Mouse (Mus musculus) liver, embryonic 11.5 days (tissue): ENCODE measurements around the gene Clec3b. TPM values are rescaled to one million over a fixed set of nuclear protein-coding genes. Genes with fewer than 3 reads are reported as not detected.

Source experiments
- ATAC-seq: fragments of 200-750 bp; cut with Nextera tagmentation; replicated peaks from 2 replicates; pipeline ENCODE4 v1.8.0; 2017; ENCODE audit warnings: moderate number of reproducible peaks, mild to moderate bottlenecking, moderate TSS enrichment, moderate library complexity; ENCODE audit not compliant: low FRiP score
- DNase-seq: peaks from one replicate; pipeline ENCODE4 v3.0.0-alpha.2; 2017; ENCODE audit warnings: low spot score
- H3K27ac ChIP-seq: fragments of 300-500 bp; sonication (generic); 2 replicates; pipeline ENCODE4 v1.5.1; 2014; ENCODE audit warnings: mild to moderate bottlenecking, low read depth, low read length, control low read depth
- H3K27me3 ChIP-seq: fragments of 300-500 bp; sonication (generic); replicated peaks from 2 replicates; pipeline ENCODE4 v1.6.1; 2014; ENCODE audit warnings: low read length, mixed read lengths; ENCODE audit not compliant: control insufficient read depth, insufficient read depth
- H3K36me3 ChIP-seq: fragments of 300-500 bp; sonication (generic); 2 replicates; pipeline ENCODE4 v1.6.1; 2014; ENCODE audit warnings: mild to moderate bottlenecking, low read length, moderate library complexity, mixed read lengths; ENCODE audit not compliant: control insufficient read depth, insufficient read depth
- H3K4me1 ChIP-seq: fragments of 300-500 bp; sonication (generic); replicated peaks from 2 replicates; pipeline ENCODE4 v1.6.1; 2014; ENCODE audit warnings: low read length, mixed read lengths; ENCODE audit not compliant: control insufficient read depth, insufficient read depth
- H3K4me2 ChIP-seq: fragments of 300-500 bp; sonication (generic); 2 replicates; pipeline ENCODE4 v1.6.1; 2014; ENCODE audit warnings: mild to moderate bottlenecking, control low read depth, moderate library complexity
- H3K4me3 ChIP-seq: fragments of 300-500 bp; sonication (generic); 2 replicates; pipeline ENCODE4 v1.5.1; 2014; ENCODE audit warnings: low read depth, low read length, control low read depth
- H3K9ac ChIP-seq: fragments of 300-500 bp; sonication (generic); 2 replicates; pipeline ENCODE4 v1.6.1; 2014; ENCODE audit warnings: low read depth, low read length, control low read depth
- H3K9me3 ChIP-seq: fragments of 300-500 bp; sonication (generic); 2 replicates; pipeline ENCODE4 v1.6.1; 2016; ENCODE audit warnings: low read length, inconsistent platforms, mixed read lengths; ENCODE audit not compliant: control insufficient read depth
- WGBS: fragments of 180-500 bp; shearing (Covaris S2); extraction: QIAGEN DNeasy Blood & Tissue Kit; methylation state at CpG from one replicate; pipeline ENCODE4 v1.1.7; 2014; 5-methylcytosine and 5-hydroxymethylcytosine counted together
- polyA plus RNA-seq: library from polyadenylated mRNA; unstranded; fragments of >200 nt; fragmentation: Nextera tagmentation; extraction: Ambion mirVana; gene quantifications from 2 replicates; pipeline ENCODE4 v1.2.1, GENCODE M21; 2014

The Clec3b gene
- polyA plus RNA-seq, 1 experiment from 2014 or later = not detected

- WGBS = 87% methylated on average over 1 of the region's 1 CpGs
Observed at GRCm38 (mm10) chr9:123115566-123115965, 35.2 kb upstream of the Clec3b start.

DNA sequence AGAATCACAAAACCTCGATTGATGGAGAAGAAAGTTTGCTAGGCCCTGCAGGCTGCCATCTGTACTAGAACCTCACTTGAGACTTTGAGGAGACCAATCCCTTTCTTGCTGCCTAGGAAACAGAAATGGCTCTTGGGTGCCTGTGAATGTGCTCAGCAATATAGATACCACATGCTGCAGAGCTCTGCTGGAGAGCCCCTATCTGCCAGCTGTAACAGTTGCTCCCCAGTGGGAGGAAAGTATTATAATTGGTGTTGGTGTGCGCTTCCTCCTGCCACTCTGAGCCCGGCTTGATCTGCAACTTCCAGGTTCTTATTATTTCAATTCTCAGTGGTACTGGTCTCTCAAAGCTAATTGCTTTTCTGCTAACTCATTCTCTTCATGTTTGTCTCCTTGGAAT, 27.7 kb upstream of the Clec3b start:
- Histone ChIP-seq H3K4me3 (no peak overlapping the region), H3K27ac (no peak overlapping the region), H3K9ac (no peak overlapping the region), H3K9me3 (no peaks in the 10 kb centered on the region), H3K27me3 (no peaks in the 10 kb centered on the region), H3K4me1 (peaks cover 13% of the 10 kb centered on the region), H3K4me2 (no peak overlapping the region), H3K36me3 (peaks cover 45% of the 10 kb centered on the region)
- 85% methylated on average over 3 of the region's 3 CpGs for WGBS
- no peak for ATAC-seq
- DNase-seq = no peak

More at GRCm38 (mm10) chr9:123115566-123115965, 35.2 kb upstream of the Clec3b start:
- no peaks in the 10 kb centered on the region for H3K9me3 ChIP-seq
- H3K4me1 ChIP-seq = peaks cover 15% of the 10 kb centered on the region
- no peak overlapping the region for H3K4me2 ChIP-seq
- H3K27ac ChIP-seq = no peak overlapping the region
- H3K4me3 ChIP-seq = no peak overlapping the region
- no peak for ATAC-seq
- no peak overlapping the region for H3K9ac ChIP-seq
- no peak for DNase-seq
- no peaks in the 10 kb centered on the region for H3K27me3 ChIP-seq
- peaks cover 21% of the 10 kb centered on the region for H3K36me3 ChIP-seq

- DNase-seq (no peak), ATAC-seq (peak; percentile 37; the same call in 1 of the 2 replicates)
- Histone ChIP-seq H3K4me1 (peaks cover 13% of the 10 kb centered on the region), H3K27me3 (no peaks in the 10 kb centered on the region), H3K36me3 (peaks cover 47% of the 10 kb centered on the region), H3K9ac (no peak overlapping the region), H3K27ac (peak overlapping the region; percentile 45), H3K4me3 (no peak overlapping the region), H3K9me3 (no peaks in the 10 kb centered on the region), H3K4me2 (peak overlapping the region; percentile 31)
- WGBS = 85% methylated on average over 6 of the region's 6 CpGs
Observed at GRCm38 (mm10) chr9:123123571-123124412, 27.0 kb upstream of the Clec3b start.

DNA sequence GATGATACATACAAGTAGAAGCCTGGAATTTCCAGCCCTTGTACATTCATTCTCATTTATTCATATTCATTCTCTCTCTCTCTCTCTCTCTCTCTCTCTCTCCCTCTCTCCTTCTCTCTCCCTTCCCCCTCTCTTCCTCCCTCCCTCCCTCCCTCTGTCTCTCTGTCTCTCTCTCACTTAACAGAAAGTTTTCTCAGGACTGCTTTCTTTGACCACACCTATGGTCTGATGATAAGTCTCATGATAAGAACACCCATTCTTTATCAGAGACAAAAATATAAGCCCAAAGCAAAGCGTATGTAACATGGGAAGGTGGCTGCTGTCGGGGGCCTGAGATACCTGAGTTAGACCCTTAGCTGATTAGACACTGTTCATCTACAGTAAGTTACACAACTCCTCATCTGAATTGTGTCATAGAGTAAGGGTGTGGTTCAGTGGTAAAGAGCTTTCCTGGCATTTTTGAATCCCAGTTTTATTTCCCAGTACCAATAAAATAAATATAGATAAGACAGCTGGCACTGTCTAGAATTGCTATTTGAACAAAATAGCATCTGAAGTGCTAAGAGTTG, 26.2 kb upstream of the Clec3b start:
- H3K9ac ChIP-seq = no peak overlapping the region
- 59% methylated on average over 2 of the region's 2 CpGs for WGBS
- H3K27ac ChIP-seq = peak overlapping the region; percentile 45; the same call in 1 of the 2 replicates
- H3K4me2 ChIP-seq = peak overlapping the region; percentile 31
- H3K36me3 ChIP-seq = peaks cover 40% of the 10 kb centered on the region
- no peaks in the 10 kb centered on the region for H3K9me3 ChIP-seq
- peak; percentile 67 for ATAC-seq
- H3K4me3 ChIP-seq = no peak overlapping the region
- no peaks in the 10 kb centered on the region for H3K27me3 ChIP-seq
- no peak for DNase-seq
- peaks cover 13% of the 10 kb centered on the region for H3K4me1 ChIP-seq

DNA sequence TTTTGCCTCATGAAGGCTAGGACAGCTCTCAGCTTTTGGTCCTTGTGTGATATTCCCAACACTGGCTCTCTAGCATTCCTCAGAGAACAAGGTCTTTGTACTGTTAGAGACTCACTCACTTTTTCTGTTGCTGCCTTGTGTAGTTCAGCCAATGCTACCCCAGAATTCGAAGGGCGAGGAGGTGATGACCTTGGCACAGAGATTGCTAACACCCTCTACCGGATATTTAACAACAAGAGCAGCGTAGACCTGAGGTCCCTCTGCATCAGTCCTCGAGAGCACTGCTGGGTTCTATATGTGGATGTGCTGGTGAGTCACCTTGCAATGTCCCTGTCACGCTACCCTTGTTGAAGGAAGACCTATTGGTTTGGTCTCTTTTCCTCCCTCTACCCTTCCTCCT, 23.1 kb upstream of the Clec3b start:
- no peak overlapping the region for H3K27ac ChIP-seq
- ATAC-seq = no peak
- peaks cover 50% of the 10 kb centered on the region for H3K36me3 ChIP-seq
- 95% methylated on average over 6 of the region's 6 CpGs for WGBS
- no peak overlapping the region for H3K4me3 ChIP-seq
- no peaks in the 10 kb centered on the region for H3K9me3 ChIP-seq
- H3K27me3 ChIP-seq = no peaks in the 10 kb centered on the region
- peaks cover 13% of the 10 kb centered on the region for H3K4me1 ChIP-seq
- no peak overlapping the region for H3K9ac ChIP-seq
- H3K4me2 ChIP-seq = no peak overlapping the region
- DNase-seq = no peak

DNA sequence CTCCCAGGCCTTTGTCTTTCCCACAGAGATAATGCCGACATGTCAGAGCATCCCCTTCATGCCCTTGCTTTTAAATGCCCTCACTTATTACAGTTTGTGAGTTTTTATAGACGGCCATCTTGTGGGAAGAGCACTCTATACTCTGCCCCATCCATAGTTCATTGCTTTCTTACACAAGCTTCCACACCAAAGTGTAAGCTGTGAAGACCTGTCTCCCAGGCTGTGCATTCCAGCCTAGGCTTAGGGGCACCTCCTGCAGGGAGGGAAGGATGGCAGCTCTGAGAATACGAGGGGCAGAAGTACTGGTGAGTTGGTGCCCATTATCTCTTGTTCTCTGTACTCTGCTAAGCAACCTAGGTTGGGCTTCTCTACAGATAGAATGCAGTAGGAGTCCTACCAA, 17.8 kb upstream of the Clec3b start:
- no peak overlapping the region for H3K27ac ChIP-seq
- H3K9ac ChIP-seq = no peak overlapping the region
- DNase-seq (no peak), ATAC-seq (no peak)
- WGBS = 85% methylated on average over 3 of the region's 3 CpGs
- H3K4me1 ChIP-seq = no peaks in the 10 kb centered on the region
- peaks cover 54% of the 10 kb centered on the region for H3K36me3 ChIP-seq
- H3K4me2 ChIP-seq = no peak overlapping the region
- H3K4me3 ChIP-seq = no peak overlapping the region
- no peaks in the 10 kb centered on the region for H3K27me3 ChIP-seq
- H3K9me3 ChIP-seq = no peaks in the 10 kb centered on the region

- no peak overlapping the region for H3K4me3 ChIP-seq
- no peaks in the 10 kb centered on the region for H3K9me3 ChIP-seq
- ATAC-seq (no peak), DNase-seq (no peak)
- H3K27ac ChIP-seq = no peak overlapping the region
- no peak overlapping the region for H3K9ac ChIP-seq
- WGBS = 86% methylated on average over 7 of the region's 7 CpGs
- H3K36me3 ChIP-seq = peaks cover 40% of the 10 kb centered on the region
- H3K27me3 ChIP-seq = no peaks in the 10 kb centered on the region
- no peak overlapping the region for H3K4me2 ChIP-seq
- H3K4me1 ChIP-seq = no peaks in the 10 kb centered on the region
Observed at GRCm38 (mm10) chr9:123136953-123137682, 13.6 kb upstream of the Clec3b start.

DNA sequence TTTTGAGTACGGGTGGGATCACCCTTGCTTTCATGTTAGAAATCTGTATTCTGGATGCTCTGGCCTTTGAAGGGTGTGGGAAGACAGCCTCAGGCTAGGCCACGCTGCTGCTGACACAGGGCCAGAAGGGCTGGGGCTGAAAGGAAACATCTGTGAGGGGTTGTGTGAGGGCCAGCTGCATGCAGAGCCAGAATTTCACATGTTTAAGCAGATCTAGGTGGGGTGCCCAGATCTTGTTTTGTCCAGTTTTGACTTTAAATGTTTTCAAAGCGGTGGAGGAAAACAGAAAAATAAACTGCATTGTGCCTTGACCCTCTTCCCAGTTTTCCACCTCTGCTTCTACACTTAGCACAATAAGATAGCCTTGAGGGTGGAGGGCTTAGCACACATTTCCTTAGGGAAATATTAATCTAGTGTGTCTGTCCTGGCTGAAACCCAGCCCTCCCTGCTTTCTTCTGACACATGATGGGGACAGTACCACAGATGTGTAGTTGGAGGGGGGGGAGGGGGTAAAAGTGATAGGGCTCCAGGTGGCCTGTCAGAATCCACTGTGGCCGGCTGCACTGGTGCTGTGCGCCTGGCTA, 11.8 kb upstream of the Clec3b start:
- no peaks in the 10 kb centered on the region for H3K4me1 ChIP-seq
- 85% methylated on average over 5 of the region's 5 CpGs for WGBS
- H3K9ac ChIP-seq = no peak overlapping the region
- H3K36me3 ChIP-seq = peaks cover 36% of the 10 kb centered on the region
- DNase-seq = no peak
- peaks cover 8% of the 10 kb centered on the region for H3K9me3 ChIP-seq
- ATAC-seq = no peak
- H3K4me2 ChIP-seq = no peak overlapping the region
- no peak overlapping the region for H3K27ac ChIP-seq
- H3K27me3 ChIP-seq = no peaks in the 10 kb centered on the region
- H3K4me3 ChIP-seq = no peak overlapping the region
